Mouse (Mus musculus) adrenal gland (tissue): ENCODE measurements around the gene Rlf.
"Not testable (repeated sequence)": the region's sequence is repeated elsewhere in the genome, so short reads cannot be mapped to it uniquely, and the experiment has no call there.

Experiments used
- intact Hi-C: fragments of 180-260 bp; cut with DNase I; formaldehyde crosslinking; loops from one replicate; pipeline ENCODE4 v1.15.1; 2025

The Rlf gene

DNA sequence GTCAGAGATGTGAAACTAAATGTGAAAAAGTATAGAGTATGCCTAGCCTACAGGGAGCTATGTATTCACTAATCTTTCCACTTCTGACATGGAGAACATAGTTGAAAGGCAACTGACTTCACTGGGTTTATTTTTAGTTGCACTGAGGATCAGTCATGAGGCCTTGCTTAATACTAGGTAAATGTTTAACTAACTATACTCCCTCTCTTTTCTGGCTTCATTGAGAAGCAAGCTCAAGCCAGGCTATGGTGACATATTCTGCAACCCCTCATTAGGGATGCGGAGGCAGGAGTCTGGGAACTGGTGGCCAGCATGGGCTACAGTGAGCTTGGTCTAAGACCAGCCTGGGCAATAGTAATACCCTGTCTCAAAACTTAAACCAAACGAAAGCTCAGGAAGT, 47.2 kb downstream of the Rlf start:
- intact Hi-C loops: no loop called here

DNA sequence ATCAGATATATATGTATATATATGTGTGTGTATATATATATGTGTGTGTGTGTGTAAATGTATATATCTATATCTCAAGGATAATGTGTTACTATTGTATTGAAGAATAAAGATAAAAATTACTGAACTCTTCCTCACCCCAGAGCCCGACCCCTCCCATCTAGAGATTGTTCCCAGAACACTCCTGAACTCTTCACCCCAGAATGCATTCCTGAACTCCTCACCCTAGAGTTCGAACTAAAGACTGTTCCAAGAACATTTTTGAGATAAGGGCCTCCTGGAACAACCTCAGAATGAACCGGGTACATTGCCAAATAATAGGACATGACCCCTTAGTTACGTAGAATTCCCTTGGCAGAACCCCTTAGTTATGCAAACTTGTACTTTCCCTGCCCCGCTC, 48.2 kb downstream of the Rlf start:
- intact Hi-C loops: not testable (repeated sequence)

DNA sequence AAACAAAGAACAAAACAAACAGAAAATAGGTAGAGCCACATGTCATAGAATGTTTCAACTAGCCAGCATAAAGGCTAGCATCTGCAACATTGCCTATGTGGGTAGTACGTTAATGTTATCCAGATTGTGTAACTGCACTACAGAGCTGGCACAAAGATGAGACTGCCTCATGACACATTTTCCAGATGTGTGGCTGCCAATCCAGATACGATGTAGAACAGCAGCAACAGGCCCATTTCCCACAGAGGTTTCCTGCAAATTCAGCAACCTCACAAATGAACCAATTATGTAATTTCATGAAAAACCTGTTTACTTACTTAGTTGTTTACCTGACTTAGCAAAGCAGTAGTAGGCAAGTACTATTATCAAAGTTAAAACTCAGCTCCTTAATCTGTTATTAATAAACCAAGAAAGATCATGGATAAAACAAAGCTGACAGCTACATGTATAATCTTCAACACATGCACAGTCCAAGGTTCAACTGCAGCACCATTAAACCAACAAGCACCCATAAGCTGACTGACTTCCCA, 51.3 kb downstream of the Rlf start:
- intact Hi-C loops: no loop called here

DNA sequence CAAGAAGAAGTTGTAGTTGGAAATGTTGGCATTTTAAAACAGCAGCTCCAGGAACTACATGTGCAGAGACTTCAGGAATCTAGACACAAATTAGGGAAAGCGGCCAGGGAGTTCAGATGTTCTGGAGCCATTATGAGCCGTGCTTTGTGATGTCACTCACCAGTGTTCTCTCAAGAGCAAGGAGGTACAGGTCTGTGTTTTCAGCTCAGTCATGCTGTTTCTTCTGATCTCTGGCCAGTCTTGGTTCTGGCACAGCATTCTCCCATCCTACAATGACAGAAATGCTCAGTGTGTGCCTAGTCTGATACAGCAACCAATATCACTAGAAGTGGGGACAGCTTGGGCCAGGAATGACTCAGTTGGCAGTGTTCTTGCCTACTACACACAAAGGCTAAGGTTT, 105.8 kb downstream of the Rlf start, which contains the start of gene Tmco2:
Tmco2 (minus strand) TSS at position 101 of the 400 bp plus-strand sequence.
- intact Hi-C loops: no loop called here

DNA sequence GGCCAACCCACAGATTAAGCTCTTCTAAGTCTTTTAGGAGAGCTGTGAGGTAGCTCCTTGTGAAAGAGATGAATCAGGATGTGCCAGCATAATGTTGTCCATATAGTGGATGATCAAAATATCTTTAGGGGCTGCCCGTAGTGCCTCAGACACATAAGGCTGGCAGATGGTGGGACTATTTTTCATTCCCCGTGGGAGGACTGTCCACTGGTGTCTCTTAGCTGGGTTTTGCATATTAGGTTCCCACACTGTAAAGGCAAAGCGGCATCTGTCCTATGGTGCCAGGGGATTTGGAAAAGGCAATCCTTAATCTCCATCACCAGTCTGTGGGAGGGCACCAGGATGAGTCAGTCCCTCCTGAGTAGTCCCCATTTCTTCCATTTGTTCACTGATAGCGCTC, 111.6 kb downstream of the Rlf start:
- intact Hi-C loops: no loop called here

DNA sequence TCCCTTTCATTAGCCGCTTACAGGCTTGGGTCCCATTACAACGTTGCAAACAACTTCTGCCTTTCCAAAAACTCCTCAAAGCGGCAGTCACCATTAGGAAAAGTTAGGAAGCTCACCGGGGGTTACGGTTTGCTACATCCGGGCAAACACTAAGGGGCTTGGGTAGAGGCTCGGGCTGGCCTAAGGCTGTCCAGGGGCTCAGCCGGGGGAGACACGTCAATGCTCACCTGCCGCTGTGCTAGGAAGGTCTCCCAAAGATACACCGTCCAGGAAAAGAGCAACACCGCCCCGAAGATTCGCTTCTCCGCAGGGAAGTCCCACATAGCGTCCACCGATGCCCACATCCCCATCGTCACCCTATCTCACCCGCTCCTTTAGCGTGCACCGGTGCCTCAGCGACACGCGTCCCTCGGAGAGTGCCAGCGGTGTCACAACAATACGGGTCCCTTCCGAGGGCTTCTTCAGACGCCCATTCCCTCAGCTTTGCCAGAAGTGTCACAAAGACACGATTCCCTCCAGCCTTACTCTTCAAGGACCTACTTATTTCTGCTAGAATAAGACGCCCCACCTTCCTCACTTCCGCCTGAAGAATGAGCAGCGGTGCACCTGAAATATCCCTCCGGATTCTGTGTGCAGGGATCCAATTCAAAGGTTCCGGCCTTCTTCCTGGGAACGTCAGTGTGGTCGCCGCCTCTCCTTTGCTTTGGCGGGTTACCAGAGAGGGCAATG, 117.1 kb downstream of the Rlf start, which contains the start of gene Zmpste24:
Zmpste24 (minus strand) TSS at position 592 of the 729 bp plus-strand sequence.
- intact Hi-C loops: no loop called here
